Comparison of ENCODE assay signal across 12 mouse cellular contexts in the genomic region with DNA sequence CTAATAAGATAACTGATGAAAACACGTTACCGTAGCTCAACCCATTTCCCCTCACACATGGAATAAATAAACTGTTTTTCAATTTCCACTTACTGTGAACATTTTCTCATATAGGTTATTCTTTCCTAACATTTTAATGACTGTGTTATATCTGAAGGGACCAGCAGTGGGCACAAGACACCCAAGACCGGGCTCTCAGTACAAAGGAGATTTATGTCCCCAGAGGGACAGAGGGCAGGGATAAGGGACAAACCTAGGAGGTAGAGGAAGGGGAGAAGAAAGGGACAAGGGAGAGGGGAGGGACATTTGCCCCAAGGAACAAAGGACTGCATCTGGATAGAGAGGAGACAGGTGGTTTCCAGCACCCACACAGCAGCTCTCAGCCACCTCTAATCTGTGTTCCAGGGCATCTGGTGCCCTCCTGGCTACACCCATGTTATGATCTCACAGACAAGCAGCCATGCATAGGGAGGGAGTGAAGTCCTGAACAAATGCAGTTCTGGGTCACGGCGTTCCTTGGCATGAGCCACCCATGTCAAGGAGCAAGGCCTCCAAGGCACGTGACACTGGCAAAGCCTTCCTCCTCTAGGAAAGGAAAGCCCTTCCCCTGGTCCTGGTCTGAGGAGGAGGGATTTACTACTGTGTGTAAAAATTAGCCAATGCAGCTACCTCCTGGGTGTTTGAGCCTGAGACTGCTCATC.
DNase-seq lines count a peak whose midpoint lies in the region; ATAC-seq and TF ChIP-seq lines count a peak whose summit lies in the region.
"Had no signal": no experiment of that assay in that cellular context is flagged by ENCODE, and none has a peak within 500 bp of the region (broad histone marks: within the 10 kb centered on the region; RNA-seq: fewer than 3 reads in every experiment).

No protein-coding gene starts in this region.

- CTCF ChIA-PET in Patski (lab: Charles Lee): interaction anchor here (0.9 to 1.5 kb wide), 5 partner anchors 10 to 234 kb away, joined by 3 to 5 read pairs (median 3); no protein-coding TSS in a partner anchor

- TF ChIP-seq CTCF in layer of hippocampus, adult 2 months (conservative IDR thresholded peaks at IDR 0.05): peak; percentile 56
- TF ChIP-seq CTCF in Patski (IDR thresholded peaks at IDR 0.05): peak; percentile 41

- no peak overlapping the region for H3K27ac ChIP-seq in layer of hippocampus, adult 2 months
- H3K27ac ChIP-seq: embryonic facial prominence, embryonic 13.5 days; heart, embryonic 10.5 days; hindbrain, embryonic 15.5 days; macrophage had no signal

- POLR2A ChIA-PET in Patski (lab: Charles Lee): interaction anchor here (0.6 kb wide), 2 partner anchors 35 to 180 kb away, joined by 3 to 4 read pairs; no protein-coding TSS in a partner anchor

- in situ Hi-C loops in Patski (cut with MboI; ENCODE audit: low pct_unique_long_range_greater_than_20kb): loop anchor here (5.0 kb wide), 2 partner anchors 211 to 406 kb away; no protein-coding TSS in a partner anchor

- no peaks in the 10 kb centered on the region for H3K27me3 ChIP-seq in Patski
- H3K27me3 ChIP-seq: embryonic facial prominence, embryonic 13.5 days; hindbrain, embryonic 15.5 days had no signal

- H3K4me3 ChIP-seq in layer of hippocampus, adult 2 months: no peak overlapping the region
- H3K4me3 ChIP-seq: embryonic facial prominence, embryonic 13.5 days; heart, embryonic 10.5 days; hindbrain, embryonic 15.5 days had no signal

- ATAC-seq in Patski: peak; percentile 65
- no peak for ATAC-seq in megakaryocyte-erythroid progenitor cell, adult 5-6 weeks (replicated peaks; ENCODE audit: low FRiP score, low TSS enrichment, poor library complexity, severe bottlenecking)

- DNase-seq in adrenal gland, postnatal 10 days: peak; percentile 17
- no peak for DNase-seq in adrenal gland, adult 18-20 months (ENCODE audit: low spot score in 2 of 2)
- DNase-seq in layer of hippocampus, adult 2 months (ENCODE audit: low spot score in 2 of 2): no peak
- no peak for DNase-seq in layer of hippocampus, postnatal 10 days (ENCODE audit: low spot score in 2 of 2)
- no peak for DNase-seq in Patski (ENCODE audit: low read depth, low spot score)
- DNase-seq in kidney, postnatal 14 days: peak; percentile 83
- no peak for DNase-seq in urinary bladder, postnatal 14 days (ENCODE audit: low spot score)

Comparison
In these comparisons a context has a peak if more than half of its experiments do, and no peak if none do; other contexts are left out.
1. DNase-seq: peak in adrenal gland, postnatal 10 days (single experiment) and kidney, postnatal 14 days (single experiment); none in adrenal gland, adult 18-20 months (0 of 2), layer of hippocampus, adult 2 months (0 of 2), layer of hippocampus, postnatal 10 days (0 of 2), Patski (single experiment) and urinary bladder, postnatal 14 days (single experiment).